Mouse (Mus musculus): ENCODE measurements at regions not wholly inside any gene's neighbourhood (a gene's known extent, or its start where the extent isn't known, plus 50 kb on each side); places are given as distances from the start of the nearest gene placed in this dataset.

GRCm38 (mm10) chr13:57236917-57237316, 341.1 kb upstream of the Trpc7 start:
- no peak for TF ChIP-seq CTCF (IDR thresholded peaks at IDR 0.05; ENCODE audit: control insufficient read depth, insufficient read depth, insufficient read length)
- TF ChIP-seq MYOD1 (IDR thresholded peaks at IDR 0.05; ENCODE audit: control insufficient read depth, insufficient read length, low read depth) = no peak
- no peak for TF ChIP-seq USF1 (IDR thresholded peaks at IDR 0.05; ENCODE audit: low read depth)
- TF ChIP-seq MYOG (IDR thresholded peaks at IDR 0.05; ENCODE audit: control insufficient read depth, extremely low read depth, insufficient read length) = no peak
